Mouse (Mus musculus) ES-Bruce4 (cell line): ENCODE measurements around the gene Apoa5.

Experiments
- CTCF ChIP-seq: IDR thresholded peaks from one replicate; pipeline ENCODE4 v1.8.1; 2011; ENCODE audit warnings: low read depth, low read length
- POLR2A ChIP-seq: IDR thresholded peaks from one replicate; pipeline ENCODE4 v1.8.1; 2011; ENCODE audit warnings: low read length; ENCODE audit not compliant: insufficient read depth

GRCm38 (mm10) chr9:46243584-46243983 lies 24.8 kb upstream of the Apoa5 start:
- TF ChIP-seq POLR2A (no peak), CTCF (no peak)
